Comparison of ENCODE assay signal across 8 mouse cellular contexts in genomic region chr1:89676411-89676810, GRCm38 (mm10).
DNase-seq lines count a peak whose midpoint lies in the region; ATAC-seq and TF ChIP-seq lines count a peak whose summit lies in the region.

No protein-coding gene starts in this region.

- no peaks in the 10 kb centered on the region; the same call in 1 of the 2 replicates for H3K36me3 ChIP-seq in kidney, adult 2 months (ENCODE audit: control insufficient read depth, insufficient read depth, low read length)
- H3K36me3 ChIP-seq in kidney, embryonic 15.5 days: peaks cover 51% of the 10 kb centered on the region

- H3K27ac ChIP-seq in kidney, adult 2 months (ENCODE audit: insufficient read depth, low read depth, low read length): no peak overlapping the region
- H3K27ac ChIP-seq in kidney, embryonic 15.5 days: no peak overlapping the region

- no peaks in the 10 kb centered on the region for H3K4me1 ChIP-seq in kidney, adult 2 months (ENCODE audit: control insufficient read depth, insufficient read depth, low read length)
- H3K4me1 ChIP-seq in kidney, embryonic 15.5 days: no peaks in the 10 kb centered on the region

- ATAC-seq in kidney, embryonic 15.5 days (replicated peaks; ENCODE audit: low FRiP score): no peak
- ATAC-seq in activated CD4-positive, CD25-positive, alpha-beta regulatory T cell, adult 4 months: no peak
- ATAC-seq in inflammation-experienced regulatory T-cells, adult 6 months: no peak

- H3K9me3 ChIP-seq in kidney, embryonic 15.5 days (replicated peaks): no peaks in the 10 kb centered on the region

- no peak for TF ChIP-seq POLR2A in kidney, adult 2 months (IDR thresholded peaks at IDR 0.05; ENCODE audit: low read depth, low read length)

- WGBS in kidney, adult 2 months: 74% methylated on average over 4 of the region's 4 CpGs
- 80% methylated on average over 4 of the region's 4 CpGs for WGBS in kidney, embryonic 15.5 days

- DNase-seq in kidney, adult 2 months: peak; percentile 36
- DNase-seq in 416B (ENCODE audit: low read depth) (peak; percentile 10), adipocyte (ENCODE audit: low spot score) (peak; percentile 15)
- DNase-seq in kidney, postnatal 36 days: peak; percentile 4 to 59
- no peak for DNase-seq in thymus, postnatal 14 days

- peak; percentile 52; the same call in 1 of the 2 replicates for TF ChIP-seq CTCF in kidney, adult 2 months (conservative IDR thresholded peaks at IDR 0.05; ENCODE audit: insufficient read depth, insufficient read length, low read depth, low read length)

- no peak overlapping the region for H3K4me3 ChIP-seq in kidney, adult 2 months (ENCODE audit: insufficient read depth, low read depth, low read length)
- H3K4me3 ChIP-seq in kidney, embryonic 15.5 days (replicated peaks): no peak overlapping the region

- H3K4me2 ChIP-seq in kidney, embryonic 15.5 days: no peak overlapping the region

- no peak overlapping the region for H3K9ac ChIP-seq in kidney, embryonic 15.5 days

- no peaks in the 10 kb centered on the region for H3K27me3 ChIP-seq in kidney, adult 2 months (replicated peaks; ENCODE audit: control insufficient read depth, insufficient read depth, low read length)
- H3K27me3 ChIP-seq in kidney, embryonic 15.5 days: no peaks in the 10 kb centered on the region
